Mouse (Mus musculus): ENCODE results near the gene Polk. TPM values are rescaled to one million over a fixed set of nuclear protein-coding genes. Genes with fewer than 3 reads are reported as not detected.
A peak's percentile ranks its signal among the peaks of the same experiment; 100 is the strongest.

The Polk gene
- total RNA-seq, 2 experiments from 2014 or later = 5.3 to 7.4 TPM

DNA sequence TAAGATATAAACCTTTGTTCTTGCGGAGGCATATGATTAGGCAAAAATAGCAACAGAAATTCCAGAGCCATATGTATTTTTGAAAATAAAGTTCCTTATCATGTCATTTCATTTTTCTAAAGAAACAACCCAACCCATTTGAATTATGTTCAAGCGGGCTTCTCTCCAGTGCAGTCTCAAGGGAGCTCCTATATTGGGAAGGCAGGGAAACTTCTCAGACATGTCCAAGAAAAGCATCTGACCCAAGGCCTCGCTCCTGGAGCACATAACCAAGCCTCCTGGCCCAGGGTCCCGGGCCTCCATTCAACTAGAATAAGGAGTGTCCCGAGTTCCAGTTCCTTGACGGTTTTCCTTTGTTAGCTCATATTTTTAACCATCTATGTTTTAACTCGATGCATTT is 91.5 kb downstream of the Polk start:
- Histone ChIP-seq H3K27ac (no peak overlapping the region), H3K4me3 (no peak overlapping the region)
- no peak for TF ChIP-seq CTCF (IDR thresholded peaks at IDR 0.05)
- intact Hi-C loops (cut with DNase I) = no loop called here
- DNase-seq = peak; percentile 39

DNA sequence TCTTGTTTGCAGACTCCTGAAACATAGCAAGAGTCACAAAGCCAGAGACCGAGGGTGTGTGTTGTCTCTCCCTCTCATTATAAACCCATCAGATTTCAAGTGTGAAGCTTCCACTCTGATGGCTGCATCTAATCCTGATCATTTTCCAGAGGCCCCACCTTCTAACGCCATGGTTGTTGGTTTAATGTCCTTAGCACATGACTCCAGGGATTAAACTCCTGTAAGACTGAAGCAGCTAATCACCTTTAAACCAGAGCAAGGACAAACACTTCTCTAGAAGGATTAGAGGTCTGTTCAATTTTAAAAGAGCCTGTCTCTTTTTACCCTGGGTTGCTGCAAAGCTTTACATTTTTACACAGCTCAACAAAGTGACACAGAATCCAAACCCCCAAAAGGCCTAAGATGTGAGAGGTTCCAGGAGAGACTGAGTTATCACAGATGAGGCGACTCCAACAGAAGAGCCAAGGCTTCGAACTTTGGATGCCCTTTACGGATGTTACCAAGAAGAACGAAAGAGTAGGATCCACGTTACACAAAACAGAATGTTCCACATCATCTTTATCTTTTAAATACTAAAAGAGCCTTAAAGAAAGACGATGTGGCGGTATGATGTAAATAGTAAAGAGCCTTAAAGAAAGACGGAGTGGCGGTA is 92.0 kb downstream of the Polk start:
- DNase-seq = no peak
- TF ChIP-seq CTCF (IDR thresholded peaks at IDR 0.05) = no peak
- no peak overlapping the region for H3K27ac ChIP-seq
- intact Hi-C loops (cut with DNase I) = no loop called here
- H3K4me3 ChIP-seq = no peak overlapping the region

DNA sequence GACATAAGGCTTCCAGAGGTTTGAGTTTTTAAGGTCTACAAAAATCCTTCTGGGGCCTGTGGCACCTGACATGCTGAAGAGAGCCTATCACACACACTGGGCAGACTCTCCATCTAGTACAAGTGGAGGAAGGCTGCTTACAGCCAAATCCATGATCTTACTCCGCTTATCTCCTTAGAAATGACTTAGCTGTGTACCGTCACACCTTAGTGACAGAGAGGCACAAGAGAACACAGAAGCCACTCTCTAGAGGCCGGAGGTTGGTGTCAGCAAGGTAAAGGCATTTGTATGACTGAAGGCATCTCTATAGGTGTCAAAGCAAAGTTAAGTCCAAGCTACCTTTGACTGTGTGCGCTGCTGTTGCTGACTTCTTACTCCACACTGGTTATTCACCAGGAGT is 101.9 kb downstream of the Polk start:
- no peak for TF ChIP-seq CTCF (IDR thresholded peaks at IDR 0.05)
- intact Hi-C loops (cut with DNase I) = no loop called here
- DNase-seq = no peak
- Histone ChIP-seq H3K27ac (no peak overlapping the region), H3K4me3 (no peak overlapping the region)

DNA sequence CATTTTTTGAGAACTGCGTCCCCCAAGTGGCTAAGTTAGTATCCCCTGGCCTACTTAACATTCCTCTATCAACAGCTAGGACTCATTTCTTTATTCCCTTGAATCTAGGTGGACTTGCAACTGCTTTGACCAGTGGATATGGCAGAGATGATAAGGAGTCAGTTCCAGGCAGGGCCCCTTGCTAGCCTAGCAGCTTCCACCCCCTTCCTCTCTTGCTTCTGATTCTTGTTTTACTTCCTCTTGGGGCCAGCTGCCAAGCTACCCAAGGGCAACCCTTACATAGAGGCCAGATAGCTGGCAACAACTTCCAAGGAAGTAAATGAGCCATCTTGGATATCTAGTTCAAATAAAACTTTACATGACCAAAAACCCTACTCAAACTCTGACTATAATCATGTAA is 105.5 kb downstream of the Polk start:
- no peak for DNase-seq
- Histone ChIP-seq H3K27ac (no peak overlapping the region), H3K4me3 (no peak overlapping the region)
- TF ChIP-seq CTCF (IDR thresholded peaks at IDR 0.05) = no peak
- intact Hi-C loops (cut with DNase I) = no loop called here

DNA sequence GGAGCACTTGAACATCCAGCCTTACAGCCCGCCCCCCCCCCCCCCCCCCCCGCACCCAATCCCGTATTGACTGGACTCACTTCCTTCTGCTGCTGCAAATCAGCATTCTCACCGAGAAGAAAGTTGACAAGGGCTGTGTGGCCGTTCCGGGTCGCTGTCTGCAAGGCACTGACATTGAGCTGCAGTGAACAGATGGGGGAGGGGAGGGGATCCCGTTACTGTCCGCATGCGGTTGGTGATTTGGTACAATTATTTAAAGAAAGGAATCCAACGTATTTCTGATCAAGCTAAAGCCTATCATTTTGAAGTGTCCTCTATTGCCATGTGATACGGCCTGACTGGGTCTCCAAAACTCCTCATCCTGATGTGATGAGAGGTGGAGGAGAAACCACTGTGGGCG is 106.6 kb downstream of the Polk start:
- intact Hi-C loops (cut with DNase I) = no loop called here
- Histone ChIP-seq H3K4me3 (no peak overlapping the region; the same call in 1 of the 2 replicates), H3K27ac (no peak overlapping the region)
- peak; percentile 42 for DNase-seq
- peak; percentile 3; the same call in 1 of the 2 replicates for TF ChIP-seq CTCF (IDR thresholded peaks at IDR 0.05)

DNA sequence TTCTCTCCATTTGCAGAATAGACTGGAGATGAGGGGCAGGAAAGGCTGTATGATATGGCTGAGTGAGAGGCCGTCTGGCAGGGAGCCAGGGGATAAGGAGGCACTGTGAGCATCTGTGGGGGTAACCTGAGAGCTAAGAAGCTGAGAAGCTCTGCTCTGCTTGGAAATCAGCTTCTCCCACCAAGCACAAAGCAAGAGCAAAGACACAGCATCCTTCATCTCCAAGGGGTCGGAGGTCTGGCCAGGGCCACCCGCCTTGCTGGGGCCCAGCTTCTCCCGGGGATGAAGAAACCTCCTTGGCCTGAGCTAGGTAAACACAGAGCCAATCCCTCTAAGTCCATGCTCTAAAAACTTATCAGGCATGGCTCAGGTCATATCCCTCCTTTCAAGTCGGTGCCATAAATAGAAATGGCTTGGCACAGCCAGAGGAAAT is 107.5 kb downstream of the Polk start:
- Histone ChIP-seq H3K4me3 (peak overlapping the region; percentile 32), H3K27ac (no peak overlapping the region; the same call in 1 of the 2 replicates)
- DNase-seq = no peak
- no peak for TF ChIP-seq CTCF (IDR thresholded peaks at IDR 0.05)
- intact Hi-C loops (cut with DNase I) = no loop called here

DNA sequence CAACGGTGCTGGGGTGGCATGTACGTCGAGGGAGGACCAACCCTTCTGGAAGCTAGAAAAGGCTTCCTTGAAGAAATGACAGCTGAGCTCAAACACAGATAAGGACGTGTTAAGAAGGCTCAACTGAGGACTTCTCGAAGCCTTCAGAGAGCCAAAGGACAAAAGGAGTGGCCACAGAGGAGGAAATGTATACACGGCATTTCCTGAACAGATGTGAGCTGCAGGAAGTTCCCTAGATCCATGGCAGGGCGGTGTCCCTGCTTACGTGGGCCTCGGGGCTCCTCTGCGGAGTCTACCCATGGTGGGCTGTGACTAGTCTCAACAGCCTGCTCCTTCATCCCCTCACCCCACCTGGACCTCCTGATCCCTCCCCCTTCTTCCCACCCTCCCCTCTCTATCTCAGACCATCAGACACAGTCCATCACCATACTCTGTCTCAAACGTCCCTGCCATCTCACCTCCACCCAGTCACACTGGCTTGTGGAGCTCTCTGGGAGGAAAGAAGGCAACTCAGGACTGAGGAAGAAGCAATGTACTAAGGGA is 108.7 kb downstream of the Polk start:
- no peak for TF ChIP-seq CTCF (IDR thresholded peaks at IDR 0.05)
- DNase-seq = no peak
- intact Hi-C loops (cut with DNase I) = no loop called here
- H3K4me3 ChIP-seq = no peak overlapping the region
- H3K27ac ChIP-seq = no peak overlapping the region

DNA sequence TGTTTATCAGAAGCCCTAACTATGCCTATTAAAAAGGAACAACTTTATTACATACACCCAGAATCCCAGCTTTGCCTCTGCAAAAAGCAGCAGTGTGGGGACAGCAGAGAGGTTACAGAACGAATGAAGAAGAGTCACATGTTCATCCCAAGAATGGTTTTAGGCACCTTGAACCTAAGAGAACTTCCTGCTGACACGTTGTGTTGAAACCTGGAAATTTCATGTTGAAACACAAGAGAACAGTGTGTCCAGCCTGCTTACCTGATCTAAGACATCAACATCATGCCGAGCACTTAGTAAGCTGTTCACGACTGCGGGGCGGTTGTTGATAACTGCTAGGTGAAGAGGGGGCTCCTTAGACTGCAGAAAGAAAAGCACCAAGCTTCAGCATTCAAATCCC is 109.3 kb downstream of the Polk start:
- TF ChIP-seq CTCF (IDR thresholded peaks at IDR 0.05) = no peak
- intact Hi-C loops (cut with DNase I) = no loop called here
- Histone ChIP-seq H3K4me3 (no peak overlapping the region), H3K27ac (no peak overlapping the region)
- DNase-seq = no peak

DNA sequence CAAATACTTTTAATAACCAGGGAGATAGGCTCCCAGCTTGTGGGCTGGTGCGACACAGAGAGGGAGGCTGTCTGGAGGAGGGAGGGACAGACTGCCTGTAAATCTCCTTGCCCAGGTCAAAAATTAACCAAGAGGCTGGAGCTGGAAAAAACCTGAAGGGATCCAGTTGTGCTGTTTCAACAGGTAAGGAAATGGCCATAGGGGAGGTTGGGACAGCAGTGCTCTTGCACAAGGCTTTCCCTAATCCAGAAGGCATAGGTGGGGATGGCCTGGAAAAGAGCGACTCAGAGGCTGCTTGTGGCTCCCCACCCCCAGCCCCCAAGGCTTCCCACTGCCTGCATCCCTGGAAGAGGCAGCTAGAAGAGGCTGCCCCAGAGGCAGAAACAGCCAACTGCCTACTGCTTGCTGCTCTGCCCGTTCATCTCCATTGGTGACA is 110.0 kb downstream of the Polk start:
- intact Hi-C loops (cut with DNase I) = no loop called here
- Histone ChIP-seq H3K27ac (no peak overlapping the region), H3K4me3 (no peak overlapping the region)
- no peak for TF ChIP-seq CTCF (IDR thresholded peaks at IDR 0.05)
- no peak for DNase-seq

DNA sequence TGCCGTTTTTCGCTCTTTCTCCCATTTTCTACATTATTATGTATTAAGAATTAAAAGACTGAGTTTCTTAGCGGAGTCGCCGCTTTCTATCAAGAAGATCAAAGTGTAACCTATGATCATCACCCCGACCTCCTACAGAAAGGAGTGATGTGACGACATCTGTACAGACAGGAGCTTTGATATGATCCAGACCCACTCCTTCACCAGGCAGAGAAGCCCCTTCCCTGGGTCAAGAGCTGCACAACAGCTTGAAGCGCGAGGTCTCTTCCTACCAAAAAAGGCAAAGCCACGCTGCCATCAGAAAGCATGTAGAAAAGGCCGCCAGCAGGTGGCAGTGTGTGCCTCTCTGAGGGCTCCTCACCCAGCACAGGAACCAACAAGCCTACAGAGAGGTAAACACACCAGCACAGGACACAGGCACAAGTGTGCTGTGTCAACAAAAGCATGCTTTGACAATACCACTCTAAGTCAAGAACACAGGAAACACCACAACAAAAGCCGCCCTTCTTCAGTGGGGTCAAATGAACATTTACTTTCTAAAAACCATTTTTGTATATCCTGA is 110.7 kb downstream of the Polk start:
- Histone ChIP-seq H3K4me3 (no peak overlapping the region), H3K27ac (no peak overlapping the region)
- peak; percentile 98 for TF ChIP-seq CTCF (IDR thresholded peaks at IDR 0.05)
- intact Hi-C loops (cut with DNase I) = loop anchor here (1.0 kb wide), 1 partner anchor 162 kb away; no protein-coding TSS in a partner anchor
- DNase-seq = peak; percentile 90

Other genes starting within 250 kb of the Polk start
- gene Poc5, start 154.3 kb downstream of the Polk start, total RNA-seq (2021) = 1 to 10 TPM; 6.6 to 7.2 TPM
- under 1 TPM; 0.17 to 0.18 TPM for gene Ankdd1b, start 71.4 kb downstream of the Polk start, total RNA-seq (2021)
- not detected for gene Gm17622, start 51.8 kb downstream of the Polk start, total RNA-seq (2021)
- 10 to 100 TPM; 47.3 to 60.1 TPM for gene Col4a3bp, start within 50 bp of the Polk start, total RNA-seq (2021)
- 1 to 10 TPM; 4.0 to 5.1 TPM for gene Hmgcr, start 128.4 kb upstream of the Polk start, total RNA-seq (2021)
- not detected for gene Ankrd31, start 205.7 kb upstream of the Polk start, total RNA-seq (2021)

Data from gastrocnemius, adult 2 months (tissue).